Mouse (Mus musculus) G1E (cell line): ENCODE data around the gene Tns2. TPM values are rescaled to one million over a fixed set of nuclear protein-coding genes. Genes with fewer than 3 reads are reported as not detected.
A peak's percentile ranks its signal among the peaks of the same experiment; 100 is the strongest.

ENCODE experiments used
- ATAC-seq: 2 replicates; pipeline ENCODE4 v1.8.0; 2016; ENCODE audit warnings: mild to moderate bottlenecking; ENCODE audit not compliant: insufficient number of reproducible peaks, poor library complexity, low FRiP score, severe bottlenecking; ENCODE audit errors: extremely low read depth
- DNase-seq: peaks from one replicate; pipeline ENCODE4 v3.0.0; 2012; ENCODE audit warnings: low spot score
- H3K27me3 ChIP-seq: 2 replicates; pipeline ENCODE4 v1.6.1; 2012; ENCODE audit warnings: mild to moderate bottlenecking, low read length, inconsistent platforms; ENCODE audit not compliant: insufficient read depth
- H3K36me3 ChIP-seq: replicated peaks from 2 replicates; pipeline ENCODE3; 2012; ENCODE audit warnings: mild to moderate bottlenecking, inconsistent platforms
- H3K4me1 ChIP-seq: 2 replicates; pipeline ENCODE4 v1.6.1; 2012; ENCODE audit warnings: low read depth, low read length, inconsistent platforms, mixed read lengths; ENCODE audit not compliant: insufficient read depth
- H3K4me3 ChIP-seq: 2 replicates; pipeline ENCODE4 v1.5.1; 2012; ENCODE audit warnings: low read depth, mild to moderate bottlenecking, inconsistent platforms, low read length, moderate library complexity, mixed read lengths
- H3K9me3 ChIP-seq: replicated peaks from 2 replicates; pipeline ENCODE4 v1.6.1; 2012; ENCODE audit warnings: inconsistent platforms
- CTCF ChIP-seq: IDR thresholded peaks from 2 replicates; pipeline ENCODE4 v1.5.1; 2012; ENCODE audit warnings: low read depth, low read length, inconsistent platforms, mixed read lengths
- GATA1 ChIP-seq: IDR thresholded peaks from 2 replicates; pipeline ENCODE4 v1.6.1; 2012; ENCODE audit warnings: borderline replicate concordance, low read length, inconsistent platforms, mixed read lengths
- GATA2 ChIP-seq: IDR thresholded peaks from 2 replicates; pipeline ENCODE4 v1.6.1; 2012; ENCODE audit warnings: low read depth, low read length, inconsistent platforms, borderline replicate concordance
- POLR2AphosphoS5 ChIP-seq: IDR thresholded peaks from 2 replicates; pipeline ENCODE4 v1.6.1; 2012; ENCODE audit warnings: low read depth, low read length, inconsistent platforms; ENCODE audit not compliant: insufficient replicate concordance
- TAL1 ChIP-seq: conservative IDR thresholded peaks from 2 replicates; pipeline ENCODE4 v1.6.1; 2012; ENCODE audit warnings: low read depth, low read length, inconsistent platforms, mixed read lengths
- polyA plus RNA-seq: library from polyadenylated mRNA; stranded (reverse); fragments of >175 nt; gene quantifications from 2 replicates; pipeline ENCODE4 v1.2.3, GENCODE M21; 2012
- total RNA-seq, 2 experiments: library from RNA; stranded (forward) in 1 of 2; stranded (reverse) in 1 of 2; fragments of 200-1000 nt in 1 of 2; fragments of >200 nt in 1 of 2; fragmentation: Nextera tagmentation in 1 of 2; gene quantifications; 2 replicates each; pipeline ENCODE4 v1.2.3; 2014 to 2017

Gene Tns2
- total and polyA plus RNA-seq, 3 experiments: 0.55 to 2.3 TPM; not detected in 1

DNA sequence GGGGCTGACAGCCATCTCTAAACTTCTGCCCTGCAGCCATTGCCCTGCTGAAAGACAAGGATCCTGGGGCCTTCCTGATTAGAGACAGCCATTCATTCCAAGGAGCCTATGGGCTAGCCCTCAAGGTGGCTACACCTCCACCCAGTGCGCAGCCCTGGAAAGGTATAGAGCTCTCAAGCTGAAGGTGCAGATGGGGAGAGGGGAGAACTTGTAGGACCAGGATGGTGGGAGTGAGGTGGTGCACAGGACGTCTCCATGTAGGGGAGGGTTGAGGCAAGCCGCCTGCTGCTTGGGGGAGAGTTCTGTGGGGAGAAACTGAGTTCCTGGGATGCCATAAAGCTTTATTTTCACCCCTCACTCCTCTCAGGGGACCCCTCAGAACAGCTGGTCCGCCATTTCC, 13.5 kb downstream of the Tns2 start:
- Histone ChIP-seq H3K4me1 (peaks cover 42% of the 10 kb centered on the region), H3K36me3 (peaks cover 37% of the 10 kb centered on the region), H3K4me3 (no peak overlapping the region), H3K27me3 (peaks cover 33% of the 10 kb centered on the region), H3K9me3 (no peaks in the 10 kb centered on the region)
- DNase-seq (no peak), ATAC-seq (no peak)
- TF ChIP-seq POLR2AphosphoS5 (no peak), GATA2 (no peak), TAL1 (no peak), GATA1 (no peak), CTCF (no peak)

DNA sequence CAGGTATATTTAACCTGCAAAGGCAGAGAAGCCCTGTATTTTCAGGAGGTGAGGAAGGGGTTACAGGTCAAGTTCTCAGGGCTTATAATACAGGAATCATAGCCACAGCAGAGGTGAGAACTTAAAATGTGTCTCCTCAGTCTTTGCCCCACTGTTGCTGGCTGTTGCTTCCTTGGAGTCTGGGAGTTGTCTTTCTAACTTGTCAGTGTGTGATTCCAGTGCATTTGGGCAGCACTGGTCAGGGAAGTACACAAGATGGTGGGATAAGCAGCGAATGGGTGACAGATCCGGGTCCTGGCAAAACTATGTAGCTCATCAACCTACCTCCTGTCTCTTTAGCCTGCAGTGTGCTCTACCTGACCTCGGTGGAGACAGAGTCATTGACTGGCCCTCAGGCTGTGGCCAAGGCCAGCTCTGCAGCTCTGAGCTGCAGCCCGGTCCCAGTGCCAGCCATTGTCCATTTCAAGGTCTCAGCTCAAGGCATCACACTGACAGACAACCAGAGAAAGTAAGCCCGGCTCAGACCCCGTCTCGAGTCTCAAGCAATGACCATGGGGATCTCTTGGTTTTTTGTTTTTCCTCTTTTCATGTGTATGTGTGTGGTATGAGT, 14.5 kb downstream of the Tns2 start:
- Histone ChIP-seq H3K4me1 (peaks cover 33% of the 10 kb centered on the region), H3K27me3 (peaks cover 29% of the 10 kb centered on the region), H3K4me3 (no peak overlapping the region), H3K36me3 (peaks cover 48% of the 10 kb centered on the region), H3K9me3 (no peaks in the 10 kb centered on the region)
- TF ChIP-seq POLR2AphosphoS5 (no peak), GATA1 (no peak), GATA2 (no peak), CTCF (no peak), TAL1 (no peak)
- ATAC-seq: no peak
- no peak for DNase-seq

DNA sequence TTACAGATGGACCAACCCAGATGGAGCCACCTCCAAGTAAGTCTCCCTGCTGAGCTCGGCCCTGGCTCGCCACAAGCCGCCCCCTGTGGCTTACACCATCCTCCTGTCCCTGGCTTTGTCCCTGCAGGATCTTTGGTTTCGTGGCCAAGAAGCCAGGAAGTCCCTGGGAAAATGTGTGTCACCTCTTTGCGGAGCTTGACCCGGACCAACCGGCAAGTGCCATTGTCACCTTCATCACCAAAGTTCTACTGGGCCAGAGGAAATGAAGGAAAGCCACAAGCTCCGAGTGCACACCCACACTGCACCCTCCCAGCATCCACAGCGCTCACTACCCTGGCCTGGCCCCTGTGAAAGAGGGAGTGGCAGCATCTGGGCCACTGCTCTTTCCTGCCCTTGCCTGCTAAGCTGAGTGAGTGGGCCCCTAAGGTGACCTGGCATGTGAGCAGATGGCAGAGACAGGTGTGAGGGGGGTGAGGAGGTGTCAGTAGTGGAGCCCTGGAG, 15.6 kb downstream of the Tns2 start:
- Histone ChIP-seq H3K27me3 (peaks cover 22% of the 10 kb centered on the region), H3K4me1 (peaks cover 26% of the 10 kb centered on the region), H3K9me3 (no peaks in the 10 kb centered on the region), H3K4me3 (peak overlapping the region; percentile 38; the same call in 1 of the 2 replicates), H3K36me3 (peaks cover 58% of the 10 kb centered on the region)
- DNase-seq: no peak
- peak; percentile 55 for ATAC-seq
- TF ChIP-seq GATA1 (no peak), CTCF (no peak)

DNA sequence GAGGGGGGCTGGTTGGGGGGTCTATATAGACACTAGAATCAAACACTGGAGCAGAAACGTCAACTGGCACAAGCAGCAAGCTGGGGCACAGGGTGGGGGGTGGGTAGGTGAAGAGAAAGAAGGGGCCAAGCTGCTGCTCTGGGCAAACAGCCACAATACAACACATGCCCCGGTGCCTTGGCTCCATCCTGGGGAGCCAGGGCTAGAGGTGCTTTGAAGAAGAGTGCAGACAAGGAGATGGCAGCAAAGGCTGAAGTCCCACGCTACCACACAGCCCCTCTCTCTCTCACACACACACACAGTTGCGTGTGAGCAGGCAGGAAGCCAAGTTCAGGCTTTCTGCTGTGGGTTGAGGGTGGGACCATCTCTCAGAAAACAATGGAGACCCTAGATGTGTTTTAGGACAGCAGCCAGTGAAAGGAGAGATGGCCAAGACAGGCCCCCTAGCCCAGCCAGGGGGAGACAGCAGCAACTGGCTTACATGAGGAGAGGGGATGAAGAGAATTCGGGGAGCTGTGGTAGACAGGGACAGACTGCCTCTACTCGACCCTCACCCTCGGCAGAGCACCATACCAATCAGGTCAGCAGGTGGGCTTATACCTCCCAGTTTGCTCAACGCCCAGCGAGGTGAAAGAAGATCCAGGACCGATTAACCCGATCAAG, 16.7 kb downstream of the Tns2 start:
- Histone ChIP-seq H3K4me1 (peaks cover 21% of the 10 kb centered on the region), H3K4me3 (no peak overlapping the region), H3K27me3 (peaks cover 11% of the 10 kb centered on the region), H3K9me3 (no peaks in the 10 kb centered on the region), H3K36me3 (peaks cover 69% of the 10 kb centered on the region)
- no peak for DNase-seq
- ATAC-seq: no peak
- no peak for TF ChIP-seq CTCF

DNA sequence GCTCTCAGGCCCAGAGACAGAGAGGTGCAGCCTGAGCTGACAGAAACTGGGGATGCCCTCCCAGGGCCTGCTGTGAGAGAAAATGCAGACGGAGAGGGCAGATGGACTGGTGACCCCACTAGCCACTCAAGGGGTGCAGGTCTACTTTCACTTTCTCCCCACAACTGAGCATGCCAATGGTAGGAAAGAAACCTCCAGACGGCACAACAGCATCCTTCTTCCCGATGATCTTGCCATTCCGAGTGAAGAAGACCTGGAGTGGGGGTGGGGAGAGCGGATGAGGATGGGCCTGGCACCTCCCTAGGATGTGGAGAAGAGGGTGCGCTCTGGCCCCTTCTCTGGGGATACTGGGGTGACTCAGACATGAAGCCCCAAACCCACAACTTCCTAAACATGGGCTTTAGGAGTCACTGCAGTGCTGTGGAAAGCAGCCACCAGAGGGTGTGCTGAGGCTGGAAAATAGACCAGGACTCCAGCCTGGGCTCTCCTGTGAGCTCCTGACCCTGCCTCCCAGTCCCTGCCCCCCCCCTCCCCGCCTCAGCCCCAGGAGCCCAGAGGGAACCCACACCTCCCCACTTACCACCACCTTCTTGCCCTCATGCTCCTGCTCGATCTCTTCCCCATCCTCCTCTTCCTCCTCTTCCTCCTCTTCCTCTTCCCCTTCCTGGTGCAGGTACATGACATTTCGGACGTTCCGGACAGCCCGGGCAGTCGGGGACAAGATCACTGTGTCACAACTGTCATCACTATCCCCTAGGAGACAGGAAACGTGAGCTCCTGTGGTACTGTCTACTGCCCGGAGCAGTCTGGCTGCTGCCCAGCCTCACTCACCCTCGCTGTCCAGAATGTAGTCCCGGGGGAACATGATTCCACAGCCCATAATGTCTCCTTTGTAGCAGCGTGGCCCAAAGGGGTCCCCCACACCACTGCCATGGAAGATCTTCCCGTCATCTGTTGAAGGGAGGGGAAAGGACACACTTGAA, 17.5 kb downstream of the Tns2 start:
- Histone ChIP-seq H3K4me3 (no peak overlapping the region), H3K27me3 (peaks cover 3% of the 10 kb centered on the region; the same call in 1 of the 2 replicates), H3K9me3 (no peaks in the 10 kb centered on the region), H3K4me1 (peaks cover 21% of the 10 kb centered on the region), H3K36me3 (peaks cover 77% of the 10 kb centered on the region)
- DNase-seq: no peak
- TF ChIP-seq GATA2: no peak
- TF ChIP-seq POLR2AphosphoS5: no peak
- TF ChIP-seq TAL1: no peak
- no peak for TF ChIP-seq GATA1
- no peak for TF ChIP-seq CTCF
- ATAC-seq: no peak

DNA sequence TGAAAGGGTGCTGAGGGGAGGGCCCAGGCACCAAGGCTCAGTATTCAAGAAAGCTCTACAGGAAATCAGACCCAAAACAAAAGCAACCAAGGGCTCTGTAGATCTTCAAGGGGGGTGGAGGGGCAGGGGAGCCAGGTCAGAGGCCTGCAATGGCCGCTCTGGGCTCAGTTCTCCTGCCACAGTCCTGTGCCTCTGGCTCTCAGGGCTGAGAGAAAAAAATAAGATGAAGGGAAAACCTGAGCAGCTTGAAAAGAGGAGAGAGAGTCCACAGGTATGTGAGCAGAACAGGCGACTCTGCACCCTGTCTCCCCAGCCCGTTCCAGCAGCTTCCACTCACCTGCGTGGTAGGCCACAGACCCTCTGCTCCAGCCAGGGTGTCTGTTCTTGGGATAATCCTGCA, 18.4 kb downstream of the Tns2 start:
- DNase-seq: no peak
- no peak for ATAC-seq
- peaks cover 21% of the 10 kb centered on the region for H3K4me1 ChIP-seq
- TF ChIP-seq GATA1 (no peak), TAL1 (no peak), POLR2AphosphoS5 (no peak), GATA2 (no peak), CTCF (no peak)
- H3K27me3 ChIP-seq: no peaks in the 10 kb centered on the region
- H3K36me3 ChIP-seq: peaks cover 83% of the 10 kb centered on the region
- H3K4me3 ChIP-seq: no peak overlapping the region
- H3K9me3 ChIP-seq: no peaks in the 10 kb centered on the region
